Mouse (Mus musculus) layer of hippocampus, postnatal 36 days (tissue): Measurements from ENCODE around the gene Abcc12. TPM values are rescaled to one million over a fixed set of nuclear protein-coding genes. Genes with fewer than 3 reads are reported as not detected.

ENCODE experiments used
- microRNA-seq, 2 experiments: library from miRNA; unstranded; fragments of <30 nt; microRNA quantifications; one replicate each; pipeline ENCODE4 v1.2.0; 2021
- total RNA-seq, 2 experiments: library from RNA; stranded (reverse); gene quantifications; 2 replicates each; pipeline ENCODE4 v1.2.3; 2021

Abcc12 gene
- total RNA-seq, 2 experiments from 2014 or later = 0.40 to 0.53 TPM

Small RNA genes lying within 50 kb of the gene (microRNA-seq; reads per million reads assigned to microRNA genes)
- 0 reads per million in 2 experiments for gene Gm44348

Other genes starting within 250 kb of the Abcc12 start
- 10 to 100 TPM; 73.1 to 78.6 TPM for gene Lonp2, start 43.4 kb upstream of the Abcc12 start, total RNA-seq
- gene Gm10638, start 165.0 kb upstream of the Abcc12 start, total RNA-seq = 1 to 10 TPM; 2.9 to 3.9 TPM
- 10 to 100 TPM; 31.6 to 34.0 TPM for gene Siah1a, start 165.2 kb upstream of the Abcc12 start, total RNA-seq